Mouse (Mus musculus): Measurements from ENCODE around the gene Usp31. TPM values are rescaled to one million over a fixed set of nuclear protein-coding genes. Genes with fewer than 3 reads are reported as not detected.

Usp31 gene
- polyA plus RNA-seq, 1 experiment = 4.8 TPM

- Histone ChIP-seq H3K79me2 (ENCODE audit: control insufficient read depth, insufficient read depth) (no peaks in the 10 kb centered on the region), H3K36me3 (ENCODE audit: control insufficient read depth, insufficient read depth) (no peaks in the 10 kb centered on the region), H3K79me3 (ENCODE audit: low read depth) (no peaks in the 10 kb centered on the region), H3K4me3 (ENCODE audit: insufficient read depth, poor library complexity, severe bottlenecking) (no peak overlapping the region), H3K27me3 (ENCODE audit: control insufficient read depth, insufficient read depth, insufficient read length) (no peaks in the 10 kb centered on the region), H3ac (ENCODE audit: control insufficient read depth, insufficient read length, low read depth) (no peak overlapping the region)
- TF ChIP-seq FOSL1 (IDR thresholded peaks at IDR 0.05; ENCODE audit: insufficient read depth, low read length, poor library complexity, severe bottlenecking) (no peak), CEBPB (IDR thresholded peaks at IDR 0.05; ENCODE audit: low read depth) (no peak), MYOD1 (IDR thresholded peaks at IDR 0.05; ENCODE audit: control insufficient read depth, insufficient read length, low read depth) (no peak), CTCF (IDR thresholded peaks at IDR 0.05; ENCODE audit: control insufficient read depth, insufficient read depth, insufficient read length) (no peak), MYOG (IDR thresholded peaks at IDR 0.05; ENCODE audit: control insufficient read depth, extremely low read depth, insufficient read length) (no peak), MAX (IDR thresholded peaks at IDR 0.05) (no peak), USF1 (IDR thresholded peaks at IDR 0.05; ENCODE audit: low read depth) (no peak)
Measured at GRCm38 (mm10) chr7:121622835-121623420, 84.1 kb downstream of the Usp31 start.

GRCm38 (mm10) chr7:121622433-121622832, 84.6 kb downstream of the Usp31 start:
- H3K79me2 ChIP-seq (ENCODE audit: control insufficient read depth, insufficient read depth) = no peaks in the 10 kb centered on the region
- no peak overlapping the region for H3ac ChIP-seq (ENCODE audit: control insufficient read depth, insufficient read length, low read depth)
- no peaks in the 10 kb centered on the region for H3K36me3 ChIP-seq (ENCODE audit: control insufficient read depth, insufficient read depth)
- H3K79me3 ChIP-seq (ENCODE audit: low read depth) = no peaks in the 10 kb centered on the region
- no peaks in the 10 kb centered on the region for H3K27me3 ChIP-seq (ENCODE audit: control insufficient read depth, insufficient read depth, insufficient read length)
- no peak for TF ChIP-seq MAX (IDR thresholded peaks at IDR 0.05)
- TF ChIP-seq CTCF (IDR thresholded peaks at IDR 0.05; ENCODE audit: control insufficient read depth, insufficient read depth, insufficient read length) = no peak
- TF ChIP-seq MYOG (IDR thresholded peaks at IDR 0.05; ENCODE audit: control insufficient read depth, extremely low read depth, insufficient read length) = no peak
- TF ChIP-seq MYOD1 (IDR thresholded peaks at IDR 0.05; ENCODE audit: control insufficient read depth, insufficient read length, low read depth) = no peak
- TF ChIP-seq USF1 (IDR thresholded peaks at IDR 0.05; ENCODE audit: low read depth) = no peak
- no peak for TF ChIP-seq FOSL1 (IDR thresholded peaks at IDR 0.05; ENCODE audit: insufficient read depth, low read length, poor library complexity, severe bottlenecking)
- no peak for TF ChIP-seq CEBPB (IDR thresholded peaks at IDR 0.05; ENCODE audit: low read depth)
- H3K4me3 ChIP-seq (ENCODE audit: insufficient read depth, poor library complexity, severe bottlenecking) = no peak overlapping the region

- Histone ChIP-seq H3K27me3 (ENCODE audit: control insufficient read depth, insufficient read depth, insufficient read length) (no peaks in the 10 kb centered on the region), H3K79me2 (ENCODE audit: control insufficient read depth, insufficient read depth) (no peaks in the 10 kb centered on the region), H3K79me3 (ENCODE audit: low read depth) (no peaks in the 10 kb centered on the region), H3K4me3 (ENCODE audit: insufficient read depth, poor library complexity, severe bottlenecking) (no peak overlapping the region), H3ac (ENCODE audit: control insufficient read depth, insufficient read length, low read depth) (no peak overlapping the region), H3K36me3 (ENCODE audit: control insufficient read depth, insufficient read depth) (no peaks in the 10 kb centered on the region)
- no peak for TF ChIP-seq MYOD1 (IDR thresholded peaks at IDR 0.05; ENCODE audit: control insufficient read depth, insufficient read length, low read depth)
- no peak for TF ChIP-seq USF1 (IDR thresholded peaks at IDR 0.05; ENCODE audit: low read depth)
- no peak for TF ChIP-seq MYOG (IDR thresholded peaks at IDR 0.05; ENCODE audit: control insufficient read depth, extremely low read depth, insufficient read length)
- TF ChIP-seq CTCF (IDR thresholded peaks at IDR 0.05; ENCODE audit: control insufficient read depth, insufficient read depth, insufficient read length) = no peak
- TF ChIP-seq FOSL1 (IDR thresholded peaks at IDR 0.05; ENCODE audit: insufficient read depth, low read length, poor library complexity, severe bottlenecking) = no peak
- no peak for TF ChIP-seq MAX (IDR thresholded peaks at IDR 0.05)
- no peak for TF ChIP-seq CEBPB (IDR thresholded peaks at IDR 0.05; ENCODE audit: low read depth)
Measured at GRCm38 (mm10) chr7:121601697-121602096, 105.4 kb downstream of the Usp31 start.

GRCm38 (mm10) chr7:121596401-121596800, 110.7 kb downstream of the Usp31 start:
- Histone ChIP-seq H3K4me3 (ENCODE audit: insufficient read depth, poor library complexity, severe bottlenecking) (no peak overlapping the region), H3K36me3 (ENCODE audit: control insufficient read depth, insufficient read depth) (no peaks in the 10 kb centered on the region), H3K79me3 (ENCODE audit: low read depth) (no peaks in the 10 kb centered on the region), H3K27me3 (ENCODE audit: control insufficient read depth, insufficient read depth, insufficient read length) (no peaks in the 10 kb centered on the region), H3ac (ENCODE audit: control insufficient read depth, insufficient read length, low read depth) (no peak overlapping the region), H3K79me2 (ENCODE audit: control insufficient read depth, insufficient read depth) (no peaks in the 10 kb centered on the region)
- TF ChIP-seq USF1 (IDR thresholded peaks at IDR 0.05; ENCODE audit: low read depth) (no peak), MYOD1 (IDR thresholded peaks at IDR 0.05; ENCODE audit: control insufficient read depth, insufficient read length, low read depth) (no peak), FOSL1 (IDR thresholded peaks at IDR 0.05; ENCODE audit: insufficient read depth, low read length, poor library complexity, severe bottlenecking) (no peak), CEBPB (IDR thresholded peaks at IDR 0.05; ENCODE audit: low read depth) (no peak), CTCF (IDR thresholded peaks at IDR 0.05; ENCODE audit: control insufficient read depth, insufficient read depth, insufficient read length) (no peak), MYOG (IDR thresholded peaks at IDR 0.05; ENCODE audit: control insufficient read depth, extremely low read depth, insufficient read length) (no peak), MAX (IDR thresholded peaks at IDR 0.05) (no peak)

- TF ChIP-seq FOSL1 (IDR thresholded peaks at IDR 0.05; ENCODE audit: insufficient read depth, low read length, poor library complexity, severe bottlenecking) (no peak), USF1 (IDR thresholded peaks at IDR 0.05; ENCODE audit: low read depth) (no peak), MYOD1 (IDR thresholded peaks at IDR 0.05; ENCODE audit: control insufficient read depth, insufficient read length, low read depth) (no peak), MYOG (IDR thresholded peaks at IDR 0.05; ENCODE audit: control insufficient read depth, extremely low read depth, insufficient read length) (no peak), MAX (IDR thresholded peaks at IDR 0.05) (no peak), CTCF (IDR thresholded peaks at IDR 0.05; ENCODE audit: control insufficient read depth, insufficient read depth, insufficient read length) (no peak), CEBPB (IDR thresholded peaks at IDR 0.05; ENCODE audit: low read depth) (no peak)
- H3ac ChIP-seq (ENCODE audit: control insufficient read depth, insufficient read length, low read depth) = no peak overlapping the region
Measured at GRCm38 (mm10) chr7:121595496-121595895, 111.6 kb downstream of the Usp31 start.

More at GRCm38 (mm10) chr7:121595496-121595895, 111.6 kb downstream of the Usp31 start:
- no peaks in the 10 kb centered on the region for H3K79me2 ChIP-seq (ENCODE audit: control insufficient read depth, insufficient read depth)
- H3K4me3 ChIP-seq (ENCODE audit: insufficient read depth, poor library complexity, severe bottlenecking) = no peak overlapping the region
- H3K27me3 ChIP-seq (ENCODE audit: control insufficient read depth, insufficient read depth, insufficient read length) = no peaks in the 10 kb centered on the region
- no peaks in the 10 kb centered on the region for H3K36me3 ChIP-seq (ENCODE audit: control insufficient read depth, insufficient read depth)
- H3K79me3 ChIP-seq (ENCODE audit: low read depth) = no peaks in the 10 kb centered on the region
